Mouse (Mus musculus) right cerebral cortex, postnatal 10 days (tissue): ENCODE measurements around the gene Crocc2.

ENCODE experiments used
- DNase-seq, 2 experiments: peaks; one replicate each; pipeline ENCODE4 v3.0.0; 2021; ENCODE audit warnings: low spot score in 2 of 2

Gene Crocc2

GRCm38 (mm10) chr1:93216839-93217497 lies 48.4 kb downstream of the Crocc2 start:
- DNase-seq: peak in 1 of 2 experiments; percentile 30

GRCm38 (mm10) chr1:93217530-93217929 lies 49.0 kb downstream of the Crocc2 start:
- DNase-seq: no peak

- peak; percentile 58 to 64 for DNase-seq
These were observed 52.3 kb downstream of the Crocc2 start for GRCm38 (mm10) chr1:93220776-93221175.

- no peak for DNase-seq
These were observed 55.4 kb downstream of the Crocc2 start for GRCm38 (mm10) chr1:93223972-93224371.

- no peak for DNase-seq
These were observed 56.7 kb downstream of the Crocc2 start for GRCm38 (mm10) chr1:93225226-93225625.

GRCm38 (mm10) chr1:93225731-93226520 lies 57.4 kb downstream of the Crocc2 start:
- DNase-seq: no peak

GRCm38 (mm10) chr1:93227303-93227975 lies 58.9 kb downstream of the Crocc2 start:
- peak; percentile 47 to 50 for DNase-seq

GRCm38 (mm10) chr1:93227976-93228365 lies 59.4 kb downstream of the Crocc2 start:
- DNase-seq: no peak

GRCm38 (mm10) chr1:93229221-93229620 lies 60.7 kb downstream of the Crocc2 start:
- no peak for DNase-seq

- DNase-seq: no peak
These were observed 61.1 kb downstream of the Crocc2 start for GRCm38 (mm10) chr1:93229626-93230025.

GRCm38 (mm10) chr1:93235576-93236544 lies 67.3 kb downstream of the Crocc2 start, which contains the start of gene Sned1:
TSS of gene Sned1 (plus strand) at chr1:93235841.
- peak; percentile 85 to 87 for DNase-seq

GRCm38 (mm10) chr1:93236545-93236924 lies 68.0 kb downstream of the Crocc2 start:
- no peak for DNase-seq

- DNase-seq: no peak
These were observed 69.2 kb downstream of the Crocc2 start for GRCm38 (mm10) chr1:93237676-93238075.

- DNase-seq: no peak
These were observed 69.7 kb downstream of the Crocc2 start for GRCm38 (mm10) chr1:93238201-93238600.

GRCm38 (mm10) chr1:93245936-93246335 lies 77.4 kb downstream of the Crocc2 start:
- DNase-seq: no peak

GRCm38 (mm10) chr1:93252586-93252985 lies 84.1 kb downstream of the Crocc2 start:
- DNase-seq: no peak

GRCm38 (mm10) chr1:93255761-93256160 lies 87.2 kb downstream of the Crocc2 start:
- DNase-seq: no peak

- DNase-seq: no peak
These were observed 89.0 kb downstream of the Crocc2 start for GRCm38 (mm10) chr1:93257560-93257959.

GRCm38 (mm10) chr1:93267207-93267606 lies 98.7 kb downstream of the Crocc2 start:
- no peak for DNase-seq

- no peak for DNase-seq
These were observed 99.7 kb downstream of the Crocc2 start for GRCm38 (mm10) chr1:93268246-93268645.

- no peak for DNase-seq
These were observed 102.2 kb downstream of the Crocc2 start for GRCm38 (mm10) chr1:93270516-93271240.
